22 mouse cellular contexts compared by ENCODE assay signal in genomic region chr4:97947484-97947883, GRCm38 (mm10).
DNase-seq lines count a peak whose midpoint lies in the region; ATAC-seq lines count a peak whose summit lies in the region.
"Had no signal": no experiment of that assay in that cellular context is flagged by ENCODE, and none has a peak within 500 bp of the region (broad histone marks: within the 10 kb centered on the region; RNA-seq: fewer than 3 reads in every experiment).

No protein-coding gene starts in this region.

- no peak for ATAC-seq in forebrain, embryonic 16.5 days
- no peak for ATAC-seq in hindbrain, embryonic 16.5 days
- ATAC-seq in neural tube, embryonic 15.5 days (ENCODE audit: low FRiP score), result peak; percentile 30; the same call in 1 of the 2 replicates
- ATAC-seq in liver, embryonic 11.5 days (replicated peaks; ENCODE audit: low FRiP score), result no peak
- ATAC-seq: liver, embryonic 12.5 days had no signal

- H3K27ac ChIP-seq in forebrain, embryonic 16.5 days (ENCODE audit: low read length), result peak overlapping the region; percentile 41; the same call in 1 of the 2 replicates
- peak overlapping the region; percentile 45; the same call in 1 of the 2 replicates for H3K27ac ChIP-seq in hindbrain, embryonic 16.5 days (ENCODE audit: low read depth, low read length)
- peak overlapping the region; percentile 43; the same call in 1 of the 2 replicates for H3K27ac ChIP-seq in neural tube, embryonic 15.5 days (replicated peaks)
- no peak overlapping the region for H3K27ac ChIP-seq in liver, embryonic 11.5 days (ENCODE audit: low read depth, low read length)
- H3K27ac ChIP-seq: embryonic facial prominence, embryonic 12.5 days; liver, embryonic 12.5 days; neural tube, embryonic 12.5 days; stomach, embryonic 15.5 days had no signal

- H3K27me3 ChIP-seq in forebrain, embryonic 16.5 days (replicated peaks; ENCODE audit: control insufficient read depth, insufficient read depth, low read length), result no peaks in the 10 kb centered on the region
- H3K27me3 ChIP-seq in hindbrain, embryonic 16.5 days (replicated peaks; ENCODE audit: control insufficient read depth, insufficient read depth, low read length), result no peaks in the 10 kb centered on the region
- H3K27me3 ChIP-seq in neural tube, embryonic 15.5 days (replicated peaks), result no peaks in the 10 kb centered on the region
- H3K27me3 ChIP-seq in liver, embryonic 11.5 days (replicated peaks; ENCODE audit: control insufficient read depth, insufficient read depth, low read length), result no peaks in the 10 kb centered on the region
- H3K27me3 ChIP-seq: embryonic facial prominence, embryonic 12.5 days; liver, embryonic 12.5 days; neural tube, embryonic 12.5 days; stomach, embryonic 15.5 days had no signal

- DNase-seq in retina, postnatal 1 day, result peak; percentile 43
- no peak for DNase-seq in retina, embryonic 14.5 days (ENCODE audit: low spot score)
- no peak for DNase-seq in lung, postnatal 25 days (ENCODE audit: low spot score)
- no peak for DNase-seq in layer of hippocampus, adult 11-12 months (ENCODE audit: low spot score)
- no peak for DNase-seq in liver, embryonic 11.5 days (ENCODE audit: low spot score)
- DNase-seq: adrenal gland, adult 2 months; cerebellum, adult 9-10 months; gastrocnemius, postnatal 36 days; kidney, adult 2 months; kidney, postnatal 14 days; layer of hippocampus, adult 9-11 months; lung, adult 2 months; lung, postnatal 4 days; thymus, adult 2 months had no signal

- no peaks in the 10 kb centered on the region for H3K9me3 ChIP-seq in forebrain, embryonic 16.5 days (ENCODE audit: control insufficient read depth, low read length)
- no peaks in the 10 kb centered on the region for H3K9me3 ChIP-seq in hindbrain, embryonic 16.5 days (ENCODE audit: control insufficient read depth, low read length)
- H3K9me3 ChIP-seq in neural tube, embryonic 15.5 days (replicated peaks), result no peaks in the 10 kb centered on the region
- no peaks in the 10 kb centered on the region for H3K9me3 ChIP-seq in liver, embryonic 11.5 days (ENCODE audit: control insufficient read depth, low read length)
- H3K9me3 ChIP-seq: embryonic facial prominence, embryonic 12.5 days; liver, embryonic 12.5 days; neural tube, embryonic 12.5 days; stomach, embryonic 15.5 days had no signal

- peaks cover 36% of the 10 kb centered on the region for H3K4me1 ChIP-seq in forebrain, embryonic 16.5 days (replicated peaks; ENCODE audit: control insufficient read depth, insufficient read depth, low read length)
- peaks cover 21% of the 10 kb centered on the region for H3K4me1 ChIP-seq in hindbrain, embryonic 16.5 days (ENCODE audit: control insufficient read depth, insufficient read depth, low read depth, low read length)
- peaks cover 8% of the 10 kb centered on the region for H3K4me1 ChIP-seq in neural tube, embryonic 15.5 days
- H3K4me1 ChIP-seq in liver, embryonic 11.5 days (replicated peaks; ENCODE audit: control insufficient read depth, insufficient read depth, low read length), result no peaks in the 10 kb centered on the region
- H3K4me1 ChIP-seq: liver, embryonic 12.5 days had no signal

- WGBS in forebrain, embryonic 16.5 days, result 52% methylated on average over 5 of the region's 5 CpGs
- 48% methylated on average over 5 of the region's 5 CpGs for WGBS in hindbrain, embryonic 16.5 days
- WGBS in neural tube, embryonic 15.5 days, result 74% methylated on average over 5 of the region's 5 CpGs
- 88% methylated on average over 5 of the region's 5 CpGs for WGBS in liver, embryonic 11.5 days

- H3K4me2 ChIP-seq in forebrain, embryonic 16.5 days (ENCODE audit: low read length), result no peak overlapping the region
- H3K4me2 ChIP-seq in hindbrain, embryonic 16.5 days (ENCODE audit: low read length), result no peak overlapping the region
- H3K4me2 ChIP-seq in neural tube, embryonic 15.5 days, result no peak overlapping the region
- H3K4me2 ChIP-seq in liver, embryonic 11.5 days, result no peak overlapping the region
- H3K4me2 ChIP-seq: embryonic facial prominence, embryonic 12.5 days; liver, embryonic 12.5 days; neural tube, embryonic 12.5 days; stomach, embryonic 15.5 days had no signal

- H3K9ac ChIP-seq in forebrain, embryonic 16.5 days (replicated peaks; ENCODE audit: low read depth, low read length), result no peak overlapping the region
- no peak overlapping the region for H3K9ac ChIP-seq in hindbrain, embryonic 16.5 days (ENCODE audit: low read depth, low read length)
- H3K9ac ChIP-seq in neural tube, embryonic 15.5 days (replicated peaks), result no peak overlapping the region
- no peak overlapping the region for H3K9ac ChIP-seq in liver, embryonic 11.5 days (ENCODE audit: low read depth, low read length)
- H3K9ac ChIP-seq: embryonic facial prominence, embryonic 12.5 days; liver, embryonic 12.5 days; neural tube, embryonic 12.5 days; stomach, embryonic 15.5 days had no signal

- H3K4me3 ChIP-seq in forebrain, embryonic 16.5 days (replicated peaks; ENCODE audit: low read length), result no peak overlapping the region
- no peak overlapping the region for H3K4me3 ChIP-seq in hindbrain, embryonic 16.5 days (ENCODE audit: low read length)
- no peak overlapping the region for H3K4me3 ChIP-seq in neural tube, embryonic 15.5 days (replicated peaks)
- no peak overlapping the region for H3K4me3 ChIP-seq in liver, embryonic 11.5 days (ENCODE audit: low read depth, low read length)
- H3K4me3 ChIP-seq: embryonic facial prominence, embryonic 12.5 days; erythroblast, embryonic 14.5 days; liver, embryonic 12.5 days; neural tube, embryonic 12.5 days; stomach, embryonic 15.5 days had no signal

- H3K36me3 ChIP-seq in forebrain, embryonic 16.5 days (ENCODE audit: control insufficient read depth, insufficient read depth), result no peaks in the 10 kb centered on the region
- H3K36me3 ChIP-seq in hindbrain, embryonic 16.5 days (ENCODE audit: control insufficient read depth, insufficient read depth, low read length), result no peaks in the 10 kb centered on the region
- no peaks in the 10 kb centered on the region for H3K36me3 ChIP-seq in neural tube, embryonic 15.5 days
- no peaks in the 10 kb centered on the region for H3K36me3 ChIP-seq in liver, embryonic 11.5 days (ENCODE audit: control insufficient read depth, insufficient read depth, low read length)
- H3K36me3 ChIP-seq: embryonic facial prominence, embryonic 12.5 days; liver, embryonic 12.5 days; neural tube, embryonic 12.5 days; stomach, embryonic 15.5 days had no signal
